Mouse (Mus musculus) MEL (cell line): ENCODE results near the gene Bmpr1b.

ENCODE experiments used
- CTCF ChIP-seq, 3 experiments: IDR thresholded peaks in 2 of 3; conservative IDR thresholded peaks in 1 of 3; 2 replicates each; pipeline ENCODE4 v1.5.1; 2011 to 2012; ENCODE audit warnings: low read length in 3 of 3, low read depth in 2 of 3, mild to moderate bottlenecking in 2 of 3, improper control_type of control experiment in 1 of 3, inconsistent platforms in 1 of 3, mixed read lengths in 1 of 3, moderate library complexity in 1 of 3; ENCODE audit not compliant: control insufficient read depth in 1 of 3, insufficient read depth in 1 of 3, poor library complexity in 1 of 3, severe bottlenecking in 1 of 3
- EP300 ChIP-seq, 2 experiments: IDR thresholded peaks; 2 replicates each; pipeline ENCODE4 v1.6.1; 2011; ENCODE audit warnings: improper control_type of control experiment in 2 of 2, low read length in 2 of 2, low read depth in 1 of 2, mild to moderate bottlenecking in 1 of 2
- ETS1 ChIP-seq: IDR thresholded peaks from 2 replicates; pipeline ENCODE4 v1.6.1; 2012; ENCODE audit warnings: low read depth, mild to moderate bottlenecking, inconsistent platforms, low read length, improper control_type of control experiment, moderate library complexity
- JUND ChIP-seq: IDR thresholded peaks from 2 replicates; pipeline ENCODE4 v1.6.1; 2011; ENCODE audit warnings: low read depth, mild to moderate bottlenecking, improper control_type of control experiment, low read length
- MAZ ChIP-seq: IDR thresholded peaks from 2 replicates; pipeline ENCODE4 v1.6.1; 2012; ENCODE audit warnings: low read depth, mild to moderate bottlenecking, inconsistent platforms, low read length, improper control_type of control experiment
- POLR2A ChIP-seq, 2 experiments: IDR thresholded peaks; 2 replicates each; pipeline ENCODE4 v1.6.1; 2011 to 2012; ENCODE audit warnings: low read length in 2 of 2, mild to moderate bottlenecking in 2 of 2, control low read depth in 1 of 2, improper control_type of control experiment in 1 of 2, low read depth in 1 of 2, moderate library complexity in 1 of 2; ENCODE audit not compliant: control insufficient read depth in 1 of 2, insufficient read depth in 1 of 2, poor library complexity in 1 of 2
- POLR2AphosphoS5 ChIP-seq: IDR thresholded peaks from 2 replicates; pipeline ENCODE4 v1.6.1; 2012; ENCODE audit warnings: low read depth, borderline replicate concordance, mild to moderate bottlenecking, inconsistent platforms, low read length, moderate library complexity, mixed read lengths

- TF ChIP-seq MAZ (no peak), ETS1 (no peak), CTCF (IDR thresholded peaks at IDR 0.05 in 2 of 3, conservative IDR thresholded peaks at IDR 0.05 in 1 of 3; ENCODE audit: control insufficient read depth in 1 of 3, insufficient read depth in 1 of 3, low read depth in 2 of 3, low read length in 3 of 3, poor library complexity in 1 of 3, severe bottlenecking in 1 of 3) (no peak), POLR2AphosphoS5 (no peak), JUND (no peak), POLR2A (IDR thresholded peaks at IDR 0.05; ENCODE audit: control insufficient read depth in 1 of 2, insufficient read depth in 1 of 2, low read depth in 1 of 2, low read length in 2 of 2, poor library complexity in 1 of 2) (no peak), EP300 (IDR thresholded peaks at IDR 0.05; ENCODE audit: low read depth in 1 of 2, low read length in 2 of 2) (no peak)
Observed at GRCm38 (mm10) chr3:142163896-142164295, 5.3 kb downstream of the Bmpr1b start.
